Mouse (Mus musculus): ENCODE data around the gene Tmed9. TPM values are rescaled to one million over a fixed set of nuclear protein-coding genes. Genes with fewer than 3 reads are reported as not detected.

Gene Tmed9
- polyA plus RNA-seq (2016; fragmentation: Nextera tagmentation; extraction: Ambion mirVana): 102 and 112 TPM in 2 replicates

DNA sequence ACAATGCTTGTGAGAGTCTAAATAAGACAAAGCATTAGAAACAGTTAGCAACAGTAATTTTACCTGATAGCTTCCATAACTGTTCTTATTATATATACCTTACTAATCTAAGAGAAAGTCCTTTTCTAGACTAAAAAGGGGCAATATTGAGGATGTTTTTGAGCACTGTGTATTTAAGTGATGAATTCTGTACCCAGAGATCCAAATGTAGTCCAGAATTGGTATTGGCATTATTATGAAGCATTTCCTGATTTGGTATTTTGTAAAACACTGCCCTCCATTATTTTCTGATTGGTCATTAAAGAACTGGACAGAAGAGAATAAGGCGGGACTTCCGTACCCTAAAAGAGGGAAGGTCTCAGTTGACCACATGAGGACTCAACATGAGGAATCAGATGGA lies at the start of gene Tmed9:
Gene Tmed9 (plus strand): TSS at position 301 of the 400 bp plus-strand sequence.
- Histone ChIP-seq H3K27ac (no peak within 1 kb of the TSS), H3K27me3 (ENCODE audit: insufficient read depth, poor library complexity, severe bottlenecking) (no peaks in the 10 kb centered on the region), H3K9me3 (no peaks in the 10 kb centered on the region), H3K36me3 (peaks cover 12% of the 10 kb centered on the region), H3K4me3 (no peak within 1 kb of the TSS), H3K4me1 (replicated peaks) (peaks cover 28% of the 10 kb centered on the region)
- DNase-seq (ENCODE audit: low spot score): no peak
- WGBS: 99% methylated on average over 2 of the region's 2 CpGs

DNA sequence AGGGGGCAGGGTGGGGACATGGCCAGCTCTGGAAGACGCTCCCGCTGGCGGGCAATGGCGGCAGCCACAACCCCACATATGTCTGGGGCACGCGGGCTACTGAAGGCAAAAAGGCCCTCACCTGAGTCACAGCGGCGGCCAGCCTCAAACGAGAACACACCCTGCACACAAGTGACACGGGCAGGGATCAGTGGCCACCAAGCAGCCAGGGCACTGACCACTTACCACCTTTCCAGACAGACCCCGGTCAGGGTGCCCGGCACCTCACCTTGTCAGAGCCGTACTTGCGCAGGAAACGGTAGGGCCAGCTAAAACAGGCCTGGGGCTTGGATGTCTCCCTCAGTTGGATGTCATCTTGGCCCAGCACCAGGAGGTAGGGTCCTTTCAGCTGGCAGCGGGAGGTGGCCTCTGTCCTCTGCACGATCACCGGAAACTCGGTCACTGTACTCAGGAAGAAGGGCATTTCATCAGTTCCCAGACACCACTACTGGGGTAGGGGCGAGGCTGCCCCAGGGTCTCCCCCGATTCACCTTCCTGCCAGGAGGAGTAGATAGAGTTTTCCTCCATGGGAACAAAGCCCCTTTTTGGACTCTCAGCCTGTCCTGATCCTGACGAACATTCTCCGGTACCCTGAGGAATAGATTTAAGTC lies 49.5 kb upstream of the Tmed9 start:
- Histone ChIP-seq H3K27ac (peak overlapping the region; percentile 70), H3K27me3 (ENCODE audit: insufficient read depth, poor library complexity, severe bottlenecking) (no peaks in the 10 kb centered on the region), H3K36me3 (peaks cover 24% of the 10 kb centered on the region), H3K4me1 (replicated peaks) (peaks cover 17% of the 10 kb centered on the region), H3K9me3 (no peaks in the 10 kb centered on the region), H3K4me3 (no peak overlapping the region)
- 92% methylated on average over 23 of the region's 23 CpGs for WGBS
- no peak for DNase-seq (ENCODE audit: low spot score)

DNA sequence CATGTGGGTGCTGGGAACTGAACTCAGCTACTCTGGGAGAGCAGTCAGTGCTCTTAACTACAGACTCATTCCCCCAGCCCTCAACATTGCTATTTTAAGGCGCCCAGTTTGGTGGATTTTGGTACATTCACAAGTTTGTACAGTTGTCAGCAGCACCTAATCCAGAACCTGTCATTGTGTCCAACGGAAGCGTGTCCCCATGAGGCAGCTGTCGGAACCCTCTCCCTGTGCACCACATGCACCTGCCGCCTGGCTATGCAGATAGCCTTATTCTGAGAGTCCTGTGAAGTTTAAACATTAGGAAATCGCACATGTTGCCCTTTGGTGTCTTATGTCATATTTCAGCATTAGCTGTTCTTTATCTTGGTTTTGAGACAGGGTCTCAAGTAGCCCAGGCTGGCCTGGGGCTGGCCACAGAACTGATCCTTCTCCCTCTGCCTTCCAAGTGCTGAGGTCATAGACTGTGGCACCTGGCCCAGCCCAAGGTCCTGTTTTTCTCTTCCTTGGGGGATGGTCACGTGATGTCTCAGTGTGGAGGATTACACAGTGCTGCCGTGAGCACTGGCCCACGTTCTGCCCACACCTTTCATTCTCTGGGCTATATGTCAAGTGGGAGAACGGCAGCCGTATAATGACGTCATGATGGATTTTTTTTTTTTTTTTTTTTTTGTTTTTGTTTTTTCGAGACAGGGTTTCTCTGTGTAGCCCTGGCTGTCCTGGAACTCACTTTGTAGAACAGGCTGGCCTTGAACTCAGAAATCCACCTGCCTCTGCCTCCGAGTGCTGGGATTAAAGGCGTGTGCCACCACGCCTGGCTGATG lies 47.6 kb upstream of the Tmed9 start:
- H3K4me1 ChIP-seq (replicated peaks): peaks cover 17% of the 10 kb centered on the region
- H3K36me3 ChIP-seq: peaks cover 43% of the 10 kb centered on the region

DNA sequence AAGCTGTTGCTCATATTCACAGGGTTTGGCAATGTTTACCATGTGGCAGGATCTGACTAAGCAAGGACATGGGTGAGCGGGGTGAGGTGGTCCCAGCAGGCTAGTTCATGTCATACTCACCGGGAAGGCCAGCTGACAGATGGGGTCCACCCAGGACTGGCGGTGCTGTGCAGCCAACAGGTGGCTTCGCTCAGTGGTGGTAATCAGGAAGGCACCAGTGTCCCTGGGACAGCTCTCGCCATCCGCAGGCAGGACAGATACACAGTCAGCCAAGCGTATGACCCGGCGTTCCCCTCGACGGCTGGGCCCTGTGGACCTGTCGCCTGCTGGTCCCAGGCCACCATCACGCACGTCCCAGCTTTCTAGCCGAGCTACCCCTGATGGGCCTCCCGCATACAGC lies 46.3 kb upstream of the Tmed9 start:
- H3K27me3 ChIP-seq (ENCODE audit: insufficient read depth, poor library complexity, severe bottlenecking): no peaks in the 10 kb centered on the region
- H3K36me3 ChIP-seq: peaks cover 55% of the 10 kb centered on the region
- peaks cover 17% of the 10 kb centered on the region for H3K4me1 ChIP-seq (replicated peaks)
- no peak overlapping the region for H3K27ac ChIP-seq
- H3K4me3 ChIP-seq: no peak overlapping the region
- 90% methylated on average over 16 of the region's 16 CpGs for WGBS
- no peak for DNase-seq (ENCODE audit: low spot score)
- H3K9me3 ChIP-seq: no peaks in the 10 kb centered on the region

More for the DNA sequence above, 47.6 kb upstream of the Tmed9 start:
- Histone ChIP-seq H3K27ac (no peak overlapping the region), H3K27me3 (ENCODE audit: insufficient read depth, poor library complexity, severe bottlenecking) (no peaks in the 10 kb centered on the region), H3K4me3 (no peak overlapping the region), H3K9me3 (no peaks in the 10 kb centered on the region)
- WGBS: 86% methylated on average over 16 of the region's 16 CpGs
- DNase-seq (ENCODE audit: low spot score): no peak

DNA sequence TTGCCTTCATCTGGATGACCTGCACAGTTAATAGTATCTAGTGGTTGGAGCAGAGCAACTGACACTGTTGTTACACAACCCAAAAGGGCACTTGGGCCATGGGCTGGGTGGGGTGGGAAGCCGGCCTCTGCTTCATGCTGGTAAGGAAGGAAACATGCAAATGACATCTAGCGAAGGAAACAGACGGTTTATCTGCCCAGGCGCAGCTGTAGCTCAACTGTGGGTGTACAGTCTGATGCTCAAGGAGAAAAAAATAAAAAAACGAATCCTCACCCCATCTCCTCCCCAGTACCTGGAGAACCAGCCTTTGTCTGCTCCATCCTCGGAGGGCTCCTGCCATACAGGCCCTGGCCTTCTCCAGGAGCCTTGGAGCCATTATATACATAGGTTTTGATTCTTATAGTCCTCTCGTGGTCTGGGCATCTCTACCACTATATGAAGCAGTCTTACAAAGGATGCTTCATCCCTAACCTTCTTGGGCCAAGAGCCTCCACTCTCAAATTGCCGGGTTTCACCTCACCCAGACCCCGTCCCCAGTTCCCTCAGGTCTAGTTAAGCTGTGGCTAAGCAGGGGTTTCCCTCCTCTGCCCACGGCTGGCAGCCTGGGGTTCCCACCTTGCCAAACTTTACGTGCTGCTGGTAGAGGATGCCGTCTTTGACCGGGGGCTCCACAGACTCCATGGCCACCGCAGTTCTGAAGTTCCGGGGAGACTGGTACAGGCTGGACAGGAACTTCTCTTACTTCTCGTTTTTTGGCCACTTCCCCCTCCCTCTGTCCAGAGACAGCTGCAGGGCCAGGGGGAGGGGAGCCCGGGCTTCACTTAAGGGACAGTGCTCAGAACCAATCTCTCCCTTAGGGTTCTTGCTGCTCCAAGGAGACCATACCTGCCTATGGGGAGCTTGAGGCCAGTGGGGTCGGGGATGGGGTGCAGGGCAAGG lies 45.4 kb upstream of the Tmed9 start:
- Histone ChIP-seq H3K36me3 (peaks cover 59% of the 10 kb centered on the region), H3K9me3 (no peaks in the 10 kb centered on the region)
- 85% methylated on average over 18 of the region's 18 CpGs for WGBS

DNA sequence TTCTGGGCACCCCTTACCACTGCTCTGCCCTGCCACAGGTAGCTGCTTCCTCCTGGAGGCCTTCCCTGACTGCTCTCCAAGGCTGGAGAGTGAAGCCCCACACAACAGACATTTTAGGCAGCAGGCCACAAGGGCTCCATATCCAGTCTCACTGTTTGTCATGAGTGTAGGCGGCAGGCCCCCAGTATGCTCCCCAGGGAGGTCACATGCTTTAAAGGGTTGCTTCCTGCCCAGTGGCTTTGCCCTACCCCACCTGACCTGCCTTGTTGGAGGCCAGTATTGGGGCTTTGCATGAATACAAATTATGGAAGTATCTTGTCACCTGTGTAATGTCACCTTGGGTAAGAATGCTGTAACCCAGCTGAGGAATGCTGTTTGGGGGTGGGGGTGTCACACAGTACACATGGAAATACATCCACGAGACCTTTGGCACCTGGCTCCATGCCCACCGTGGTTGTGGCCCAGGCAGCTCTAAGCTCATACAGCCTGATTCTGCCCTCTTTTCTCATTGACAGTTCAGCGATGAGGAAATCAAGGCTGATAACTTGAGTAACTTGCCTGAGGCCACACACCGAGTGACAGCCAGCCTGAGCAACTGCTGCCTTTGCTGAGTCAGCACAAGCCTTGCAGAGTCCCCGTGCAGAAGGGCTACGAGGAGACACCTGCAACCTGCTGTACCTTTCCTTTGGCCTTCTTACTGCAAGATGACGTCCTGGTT lies 44.2 kb upstream of the Tmed9 start, which contains the start of gene Dok3:
Gene Dok3 (minus strand): TSS at position 99 of the 718 bp plus-strand sequence.
- Histone ChIP-seq H3K4me3 (no peak within 1 kb of the TSS), H3K4me1 (replicated peaks) (no peaks in the 10 kb centered on the region), H3K27me3 (ENCODE audit: insufficient read depth, poor library complexity, severe bottlenecking) (no peaks in the 10 kb centered on the region), H3K9me3 (no peaks in the 10 kb centered on the region), H3K27ac (no peak within 1 kb of the TSS), H3K36me3 (peaks cover 62% of the 10 kb centered on the region)
- WGBS: 79% methylated on average over 8 of the region's 8 CpGs
- no peak for DNase-seq (ENCODE audit: low spot score)

More for the DNA sequence above, 45.4 kb upstream of the Tmed9 start:
- DNase-seq (ENCODE audit: low spot score): no peak
- Histone ChIP-seq H3K27me3 (ENCODE audit: insufficient read depth, poor library complexity, severe bottlenecking) (no peaks in the 10 kb centered on the region), H3K4me1 (replicated peaks) (peaks cover 10% of the 10 kb centered on the region), H3K4me3 (no peak overlapping the region), H3K27ac (no peak overlapping the region)

DNA sequence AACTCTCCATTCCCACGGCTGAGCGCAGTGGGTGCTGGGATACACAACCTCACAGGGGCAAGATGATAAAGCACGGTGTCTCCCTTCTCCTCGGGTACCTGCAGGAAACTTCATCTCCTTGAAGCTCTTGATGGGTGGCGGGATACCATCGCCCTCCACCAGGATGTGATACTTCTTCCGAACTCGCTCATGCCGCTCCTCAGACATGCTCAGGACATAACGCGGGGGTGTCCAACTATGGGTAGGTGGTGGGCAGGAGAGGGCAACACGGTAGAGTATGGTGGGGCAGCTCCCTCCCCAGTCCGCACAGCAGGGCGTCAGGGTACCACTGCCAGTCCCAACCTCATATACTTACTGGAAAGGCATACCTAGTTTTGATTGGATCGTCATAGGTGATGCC lies 38.3 kb upstream of the Tmed9 start:
- Histone ChIP-seq H3K27ac (no peak overlapping the region; the same call in 1 of the 2 replicates), H3K4me1 (replicated peaks) (peaks cover 17% of the 10 kb centered on the region), H3K9me3 (no peaks in the 10 kb centered on the region), H3K4me3 (peak overlapping the region; percentile 63), H3K27me3 (ENCODE audit: insufficient read depth, poor library complexity, severe bottlenecking) (no peaks in the 10 kb centered on the region), H3K36me3 (peaks cover 78% of the 10 kb centered on the region)
- WGBS: 92% methylated on average over 15 of the region's 15 CpGs
- no peak for DNase-seq (ENCODE audit: low spot score)

DNA sequence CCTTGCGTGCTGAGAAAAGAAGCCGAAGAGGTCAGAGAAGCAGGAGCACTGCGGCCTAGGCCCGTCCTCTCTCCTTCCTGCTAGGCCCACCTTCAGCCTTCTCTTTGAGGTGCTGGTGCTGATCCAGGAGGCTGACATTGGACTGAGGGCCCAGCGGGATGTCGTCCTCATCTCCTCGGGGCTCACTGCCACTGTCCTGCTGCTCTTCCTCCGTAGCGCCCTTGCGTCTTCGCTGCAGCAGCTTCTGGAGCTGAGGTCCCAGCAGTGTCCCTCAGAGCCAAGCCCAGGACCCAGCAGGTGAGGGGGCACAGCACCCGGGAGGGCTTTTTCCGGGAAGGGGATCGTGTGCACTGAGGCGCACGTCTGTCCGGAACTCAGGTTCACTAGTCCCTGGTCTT lies 37.7 kb upstream of the Tmed9 start:
- 15% methylated on average over 17 of the region's 17 CpGs for WGBS
- Histone ChIP-seq H3K36me3 (peaks cover 78% of the 10 kb centered on the region), H3K27ac (peak overlapping the region; percentile 92), H3K9me3 (no peaks in the 10 kb centered on the region), H3K4me3 (peak overlapping the region; percentile 63), H3K4me1 (replicated peaks) (peaks cover 17% of the 10 kb centered on the region), H3K27me3 (ENCODE audit: insufficient read depth, poor library complexity, severe bottlenecking) (no peaks in the 10 kb centered on the region)
- DNase-seq (ENCODE audit: low spot score): no peak

DNA sequence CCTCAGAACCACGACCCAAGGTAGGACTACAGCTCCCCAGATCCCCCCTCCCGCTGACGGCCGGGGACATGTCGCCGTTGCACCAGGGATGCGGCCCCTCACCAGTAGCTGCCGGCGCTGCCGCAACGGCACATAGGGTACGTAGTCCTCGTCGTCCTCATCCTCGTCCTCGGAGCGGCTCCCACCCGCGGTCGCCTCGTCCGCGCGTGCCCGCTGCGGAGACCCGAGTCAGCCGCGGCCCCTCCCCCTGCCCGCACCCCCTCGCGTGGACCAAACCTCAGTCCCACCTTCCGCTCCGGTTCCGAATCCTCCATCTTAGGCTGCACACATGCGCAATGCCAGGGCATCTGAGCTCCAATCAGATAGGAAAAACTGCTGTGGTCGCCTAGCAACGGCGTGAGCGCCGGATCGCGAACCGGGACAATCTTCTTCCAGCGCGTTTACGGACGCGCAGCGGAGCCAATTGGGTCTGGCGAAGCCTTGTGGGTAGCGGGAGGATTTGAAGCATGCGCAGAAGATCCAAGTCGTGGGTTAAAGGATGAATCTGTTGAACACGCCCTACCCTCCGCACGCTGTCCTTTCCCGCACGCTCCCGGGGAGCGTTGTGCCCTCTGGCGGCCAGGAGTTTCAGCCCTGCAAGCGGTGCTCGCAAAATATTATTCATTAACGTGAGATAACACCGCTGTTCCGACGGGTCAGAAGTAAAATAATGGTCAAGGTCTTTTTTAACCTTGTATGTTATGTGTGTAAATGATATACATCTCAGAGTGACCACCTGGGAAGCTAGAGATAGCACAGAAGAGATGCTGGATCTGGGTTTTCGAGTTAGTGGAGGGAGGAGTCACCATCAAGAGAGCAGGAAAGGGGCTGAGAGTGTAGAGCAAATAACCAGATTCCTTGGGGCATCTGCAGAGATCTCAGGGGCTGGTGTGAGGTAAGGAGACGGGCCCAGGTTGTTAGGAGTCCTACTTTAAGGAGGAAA lies 37.0 kb upstream of the Tmed9 start, which contains the start of gene Ddx41:
Gene Ddx41 (minus strand): TSS at position 465 of the 982 bp plus-strand sequence.
- peaks cover 17% of the 10 kb centered on the region for H3K4me1 ChIP-seq (replicated peaks)

DNA sequence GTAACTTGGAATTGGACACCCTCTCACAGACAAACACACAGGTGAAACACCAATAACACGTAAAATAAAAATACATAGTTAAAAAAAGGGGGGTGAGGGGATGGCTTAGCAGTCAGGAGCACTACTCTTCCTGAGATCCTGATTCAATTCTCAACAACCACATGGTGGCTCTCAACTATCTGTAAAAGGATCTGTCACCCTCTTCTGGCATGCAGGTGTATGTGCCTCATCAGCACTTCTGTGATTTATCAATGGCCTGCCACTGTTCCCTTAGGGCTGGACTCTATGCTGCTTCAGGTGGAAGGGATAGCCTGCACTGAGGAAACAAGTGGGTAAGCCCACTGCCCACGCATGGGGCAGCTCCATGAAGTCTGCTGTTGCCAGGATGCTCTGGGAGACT lies 32.6 kb upstream of the Tmed9 start:
- H3K4me3 ChIP-seq: no peak overlapping the region
- H3K36me3 ChIP-seq: peaks cover 82% of the 10 kb centered on the region
- peaks cover 6% of the 10 kb centered on the region for H3K4me1 ChIP-seq (replicated peaks)
- no peak overlapping the region for H3K27ac ChIP-seq
- H3K27me3 ChIP-seq (ENCODE audit: insufficient read depth, poor library complexity, severe bottlenecking): no peaks in the 10 kb centered on the region
- no peak for DNase-seq (ENCODE audit: low spot score)
- H3K9me3 ChIP-seq: no peaks in the 10 kb centered on the region
- 87% methylated on average over 2 of the region's 2 CpGs for WGBS

More for the DNA sequence above, 37.0 kb upstream of the Tmed9 start, which contains the start of gene Ddx41:
- WGBS: under 1% methylated on average over 70 of the region's 70 CpGs
- peak within 1 kb of the TSS; percentile 63 for H3K4me3 ChIP-seq
- peak within 1 kb of the TSS; percentile 92 for H3K27ac ChIP-seq
- peak; percentile 100 for DNase-seq (ENCODE audit: low spot score)
- H3K36me3 ChIP-seq: peaks cover 78% of the 10 kb centered on the region
- no peaks in the 10 kb centered on the region for H3K9me3 ChIP-seq
- no peaks in the 10 kb centered on the region for H3K27me3 ChIP-seq (ENCODE audit: insufficient read depth, poor library complexity, severe bottlenecking)

DNA sequence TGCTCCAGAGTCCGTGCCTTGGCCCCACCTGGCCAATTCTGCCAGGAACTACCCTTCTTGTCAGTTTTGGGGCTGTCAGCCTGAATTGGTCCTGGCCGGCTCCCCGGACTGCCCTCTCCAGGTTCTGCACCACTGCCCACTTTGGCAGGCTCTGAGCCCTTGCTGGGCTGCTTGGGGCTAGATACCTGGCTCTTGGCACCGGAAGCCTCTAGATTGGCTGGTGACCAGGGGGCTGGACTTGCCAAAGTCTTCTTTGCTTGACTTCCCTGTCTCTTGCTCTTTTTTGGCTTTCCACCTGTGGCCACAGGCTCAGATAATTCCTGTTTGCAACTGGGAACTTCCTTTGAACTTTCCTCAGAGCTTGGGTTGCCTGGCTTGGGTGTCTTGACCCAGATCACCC lies 30.6 kb upstream of the Tmed9 start:
- Histone ChIP-seq H3K27me3 (ENCODE audit: insufficient read depth, poor library complexity, severe bottlenecking) (no peaks in the 10 kb centered on the region), H3K36me3 (peaks cover 98% of the 10 kb centered on the region), H3K27ac (no peak overlapping the region), H3K9me3 (no peaks in the 10 kb centered on the region), H3K4me1 (replicated peaks) (no peaks in the 10 kb centered on the region), H3K4me3 (no peak overlapping the region)
- 96% methylated on average over 4 of the region's 4 CpGs for WGBS
- no peak for DNase-seq (ENCODE audit: low spot score)
